Mouse (Mus musculus) megakaryocyte, embryonic 14.5 days (primary cell): ENCODE results near the gene Zfr2. TPM values are rescaled to one million over a fixed set of nuclear protein-coding genes. Genes with fewer than 3 reads are reported as not detected.
A peak's percentile ranks its signal among the peaks of the same experiment; 100 is the strongest.

Experiments used
- H3K27me3 ChIP-seq: replicated peaks from 2 replicates; pipeline ENCODE3; 2012; ENCODE audit warnings: inconsistent platforms
- H3K36me3 ChIP-seq: replicated peaks from 2 replicates; pipeline ENCODE3; 2012; ENCODE audit warnings: low read length, inconsistent platforms, mixed read lengths
- H3K4me1 ChIP-seq: 2 replicates; pipeline ENCODE4 v1.6.1; 2012; ENCODE audit warnings: inconsistent platforms
- H3K4me3 ChIP-seq: replicated peaks from 2 replicates; pipeline ENCODE3; 2012; ENCODE audit warnings: moderate library complexity, mild to moderate bottlenecking, inconsistent platforms
- H3K9me3 ChIP-seq: 2 replicates; pipeline ENCODE4 v1.6.1; 2012; ENCODE audit warnings: inconsistent platforms
- FLI1 ChIP-seq: IDR thresholded peaks from 2 replicates; pipeline ENCODE4 v1.6.1; 2012; ENCODE audit warnings: low read length, inconsistent platforms, mixed read lengths
- GATA1 ChIP-seq: IDR thresholded peaks from 3 replicates; pipeline ENCODE4 v1.6.1; 2012; ENCODE audit warnings: mixed read lengths, low read length, inconsistent platforms, borderline replicate concordance
- polyA plus RNA-seq: library from polyadenylated mRNA; stranded (reverse); fragments of >175 nt; gene quantifications from 2 replicates; pipeline ENCODE4 v1.2.3, GENCODE M21; 2012; ENCODE audit warnings: low replicate concordance; ENCODE audit not compliant: insufficient read depth

Zfr2 gene
- polyA plus RNA-seq, 1 experiment = 1.4 TPM

GRCm38 (mm10) chr10:81261025-81261424 is 28.1 kb downstream of the Zfr2 start:
- no peak for TF ChIP-seq FLI1
- no peak for TF ChIP-seq GATA1
- no peak overlapping the region for H3K4me3 ChIP-seq
- H3K9me3 ChIP-seq = peaks cover 21% of the 10 kb centered on the region
- H3K4me1 ChIP-seq = peaks cover 80% of the 10 kb centered on the region
- H3K27me3 ChIP-seq = peaks cover 34% of the 10 kb centered on the region
- H3K36me3 ChIP-seq = peaks cover 69% of the 10 kb centered on the region

- peaks cover 68% of the 10 kb centered on the region for H3K4me1 ChIP-seq
Measured at GRCm38 (mm10) chr10:81265540-81265939, 32.6 kb downstream of the Zfr2 start.

GRCm38 (mm10) chr10:81266211-81267105 is 33.5 kb downstream of the Zfr2 start, which contains the start of the genes Mrpl54 and Apba3:
TSS of gene Mrpl54 (minus strand) at chr10:81266934.
TSS of gene Apba3 (plus strand) at chr10:81266960.
- peaks cover 66% of the 10 kb centered on the region for H3K4me1 ChIP-seq
- H3K36me3 ChIP-seq = peaks cover 65% of the 10 kb centered on the region
- peak within 1 kb of the TSS; percentile 95 for H3K4me3 ChIP-seq
- TF ChIP-seq FLI1 = no peak
- no peak for TF ChIP-seq GATA1
- no peaks in the 10 kb centered on the region for H3K9me3 ChIP-seq
- H3K27me3 ChIP-seq = no peaks in the 10 kb centered on the region

More at GRCm38 (mm10) chr10:81265540-81265939, 32.6 kb downstream of the Zfr2 start:
- TF ChIP-seq FLI1 (no peak), GATA1 (no peak)
- H3K9me3 ChIP-seq = peaks cover 8% of the 10 kb centered on the region
- no peaks in the 10 kb centered on the region for H3K27me3 ChIP-seq
- peaks cover 65% of the 10 kb centered on the region for H3K36me3 ChIP-seq
- peak overlapping the region; percentile 93 for H3K4me3 ChIP-seq

GRCm38 (mm10) chr10:81268056-81268455 is 35.1 kb downstream of the Zfr2 start:
- Histone ChIP-seq H3K27me3 (no peaks in the 10 kb centered on the region), H3K36me3 (peaks cover 65% of the 10 kb centered on the region), H3K9me3 (no peaks in the 10 kb centered on the region), H3K4me3 (peak overlapping the region; percentile 95), H3K4me1 (peaks cover 56% of the 10 kb centered on the region)
- TF ChIP-seq GATA1 (no peak), FLI1 (no peak)

GRCm38 (mm10) chr10:81268643-81269412 is 35.9 kb downstream of the Zfr2 start:
- Histone ChIP-seq H3K9me3 (no peaks in the 10 kb centered on the region), H3K4me1 (peaks cover 48% of the 10 kb centered on the region), H3K36me3 (peaks cover 65% of the 10 kb centered on the region), H3K4me3 (peak overlapping the region; percentile 95), H3K27me3 (no peaks in the 10 kb centered on the region)
- no peak for TF ChIP-seq FLI1
- TF ChIP-seq GATA1 = no peak

- H3K4me1 ChIP-seq = peaks cover 19% of the 10 kb centered on the region
- no peak for TF ChIP-seq GATA1
- TF ChIP-seq FLI1 = no peak
- peaks cover 62% of the 10 kb centered on the region for H3K36me3 ChIP-seq
- H3K27me3 ChIP-seq = no peaks in the 10 kb centered on the region
- no peaks in the 10 kb centered on the region for H3K9me3 ChIP-seq
- no peak overlapping the region for H3K4me3 ChIP-seq
Measured at GRCm38 (mm10) chr10:81272356-81272755, 39.4 kb downstream of the Zfr2 start.

- Histone ChIP-seq H3K9me3 (no peaks in the 10 kb centered on the region), H3K27me3 (peaks cover 2% of the 10 kb centered on the region), H3K4me3 (no peak overlapping the region), H3K4me1 (peaks cover 8% of the 10 kb centered on the region), H3K36me3 (peaks cover 62% of the 10 kb centered on the region)
- TF ChIP-seq GATA1 (no peak), FLI1 (no peak)
Measured at GRCm38 (mm10) chr10:81273842-81274241, 40.9 kb downstream of the Zfr2 start.

GRCm38 (mm10) chr10:81277676-81278075 is 44.7 kb downstream of the Zfr2 start:
- H3K4me1 ChIP-seq = peaks cover 17% of the 10 kb centered on the region
- H3K36me3 ChIP-seq = peaks cover 40% of the 10 kb centered on the region
- peaks cover 17% of the 10 kb centered on the region for H3K27me3 ChIP-seq

GRCm38 (mm10) chr10:81279496-81279895 is 46.5 kb downstream of the Zfr2 start:
- peaks cover 22% of the 10 kb centered on the region for H3K36me3 ChIP-seq
- H3K27me3 ChIP-seq = peaks cover 29% of the 10 kb centered on the region
- H3K9me3 ChIP-seq = 0 out of 2 replicates have a peak, but pooled peaks cover 4% of the 10 kb centered on the region
- H3K4me3 ChIP-seq = no peak overlapping the region
- TF ChIP-seq GATA1 = no peak
- H3K4me1 ChIP-seq = peaks cover 25% of the 10 kb centered on the region

More at GRCm38 (mm10) chr10:81277676-81278075, 44.7 kb downstream of the Zfr2 start:
- TF ChIP-seq FLI1 = no peak
- no peak for TF ChIP-seq GATA1
- 0 out of 2 replicates have a peak, but pooled peaks cover 4% of the 10 kb centered on the region for H3K9me3 ChIP-seq
- H3K4me3 ChIP-seq = no peak overlapping the region

GRCm38 (mm10) chr10:81284189-81284588 is 51.2 kb downstream of the Zfr2 start:
- Histone ChIP-seq H3K36me3 (peaks cover 12% of the 10 kb centered on the region), H3K4me3 (no peak overlapping the region), H3K9me3 (0 out of 2 replicates have a peak, but pooled peaks cover 4% of the 10 kb centered on the region), H3K27me3 (peaks cover 29% of the 10 kb centered on the region), H3K4me1 (peaks cover 67% of the 10 kb centered on the region)
- TF ChIP-seq FLI1 (no peak), GATA1 (no peak)
